Mouse (Mus musculus): ENCODE results near the gene 2810408A11Rik. TPM values are rescaled to one million over a fixed set of nuclear protein-coding genes. Genes with fewer than 3 reads are reported as not detected.

Gene 2810408A11Rik
- polyA plus RNA-seq, 1 experiment from 2014 or later, result 14.1 TPM

DNA sequence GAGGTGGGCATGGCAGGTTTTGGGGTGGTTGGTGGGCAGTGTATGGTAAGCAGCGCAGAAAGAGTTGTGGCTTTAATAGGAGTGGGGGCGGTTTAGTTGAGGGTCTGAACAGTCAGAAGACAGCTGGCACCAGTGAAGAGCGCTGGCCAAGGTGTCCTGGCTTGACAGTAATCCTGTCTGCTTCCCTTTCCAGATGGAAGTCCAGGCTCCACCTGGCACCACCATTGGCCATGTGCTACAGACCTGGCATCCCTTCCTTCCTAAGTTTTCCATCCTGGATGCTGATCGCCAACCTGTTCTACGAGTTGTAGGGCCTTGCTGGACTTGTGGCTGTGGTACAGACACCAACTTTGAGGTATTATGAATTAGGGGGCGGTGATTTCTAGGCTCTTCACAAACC lies 52.8 kb downstream of the 2810408A11Rik start:
- H3K36me3 ChIP-seq (ENCODE audit: insufficient read depth), result peaks cover 51% of the 10 kb centered on the region
- H3K9me3 ChIP-seq (ENCODE audit: low read depth, low read length), result no peaks in the 10 kb centered on the region
- H3K4me1 ChIP-seq (ENCODE audit: insufficient read depth), result 0 out of 2 replicates have a peak, but pooled peaks cover 5% of the 10 kb centered on the region
- peak overlapping the region; percentile 83 for H3K4me2 ChIP-seq
- H3K27me3 ChIP-seq (ENCODE audit: insufficient read depth, low read length), result no peaks in the 10 kb centered on the region
- H3K4me3 ChIP-seq (ENCODE audit: low read depth, low read length), result peak overlapping the region; percentile 82
- H3K27ac ChIP-seq (ENCODE audit: low read depth), result no peak overlapping the region
- WGBS, result 93% methylated on average over 6 of the region's 6 CpGs
- peak overlapping the region; percentile 90; the same call in 1 of the 2 replicates for H3K9ac ChIP-seq
- DNase-seq (no peak), ATAC-seq (ENCODE audit: insufficient read depth) (no peak)
- TF ChIP-seq CTCF (IDR thresholded peaks at IDR 0.05; ENCODE audit: low read depth), result no peak

Small RNA genes within 50 kb of the gene (microRNA-seq; reads per million reads assigned to microRNA genes)
- not detected for gene Mir6924 (ENCODE audit: borderline number of aligned reads)

Other genes with a start within 250 kb of the 2810408A11Rik start
- gene Sox15, start 245.7 kb downstream of the 2810408A11Rik start, polyA plus RNA-seq (2014; fragmentation: Nextera tagmentation; extraction: Ambion mirVana), result not detected in 2 replicates
- gene Mpdu1, start 238.3 kb downstream of the 2810408A11Rik start, polyA plus RNA-seq (2014; fragmentation: Nextera tagmentation; extraction: Ambion mirVana), result 29.4 and 32.2 TPM in 2 replicates
- 12.1 and 13.5 TPM in 2 replicates for gene Cd68, start 234.8 kb downstream of the 2810408A11Rik start, polyA plus RNA-seq (2014; fragmentation: Nextera tagmentation; extraction: Ambion mirVana)
- gene Eif4a1, start 228.6 kb downstream of the 2810408A11Rik start, polyA plus RNA-seq (2014; fragmentation: Nextera tagmentation; extraction: Ambion mirVana), result 695 and 712 TPM in 2 replicates
- 78.7 and 95.0 TPM in 2 replicates for gene Senp3, start 218.9 kb downstream of the 2810408A11Rik start, polyA plus RNA-seq (2014; fragmentation: Nextera tagmentation; extraction: Ambion mirVana)
- gene Tnfsf13, start 215.2 kb downstream of the 2810408A11Rik start, polyA plus RNA-seq (2014; fragmentation: Nextera tagmentation; extraction: Ambion mirVana), result 0.64 and 0.93 TPM in 2 replicates
- 10.0 and 11.6 TPM in 2 replicates for gene Tnfsf12, start 205.1 kb downstream of the 2810408A11Rik start, polyA plus RNA-seq (2014; fragmentation: Nextera tagmentation; extraction: Ambion mirVana)
- gene Tnfsfm13, start 204.9 kb downstream of the 2810408A11Rik start, polyA plus RNA-seq (2014; fragmentation: Nextera tagmentation; extraction: Ambion mirVana), result 4.4 and 5.3 TPM in 2 replicates
- 50.4 and 50.5 TPM in 2 replicates for gene Polr2a, start 142.3 kb downstream of the 2810408A11Rik start, polyA plus RNA-seq (2014; fragmentation: Nextera tagmentation; extraction: Ambion mirVana)
- 0.12 and 0.20 TPM in 2 replicates for gene Slc35g3, start 139.0 kb downstream of the 2810408A11Rik start, polyA plus RNA-seq (2014; fragmentation: Nextera tagmentation; extraction: Ambion mirVana)
- gene Zbtb4, start 135.1 kb downstream of the 2810408A11Rik start, polyA plus RNA-seq (2014; fragmentation: Nextera tagmentation; extraction: Ambion mirVana), result 2.5 TPM in 2 replicates
- 12.1 and 14.6 TPM in 2 replicates for gene Chrnb1, start 105.0 kb downstream of the 2810408A11Rik start, polyA plus RNA-seq (2014; fragmentation: Nextera tagmentation; extraction: Ambion mirVana)
- 1.6 TPM in 2 replicates for gene Fgf11, start 99.1 kb downstream of the 2810408A11Rik start, polyA plus RNA-seq (2014; fragmentation: Nextera tagmentation; extraction: Ambion mirVana)
- gene Tmem102, start 95.4 kb downstream of the 2810408A11Rik start, polyA plus RNA-seq (2014; fragmentation: Nextera tagmentation; extraction: Ambion mirVana), result 4.3 and 5.0 TPM in 2 replicates
- gene Gm39566, start 85.7 kb downstream of the 2810408A11Rik start, polyA plus RNA-seq (2014; fragmentation: Nextera tagmentation; extraction: Ambion mirVana), result not detected in 2 replicates
- gene Spem2, start 82.5 kb downstream of the 2810408A11Rik start, polyA plus RNA-seq (2014; fragmentation: Nextera tagmentation; extraction: Ambion mirVana), result not detected in 2 replicates
- not detected in 2 replicates for gene Spem1, start 78.8 kb downstream of the 2810408A11Rik start, polyA plus RNA-seq (2014; fragmentation: Nextera tagmentation; extraction: Ambion mirVana)
- 6.6 and 7.8 TPM in 2 replicates for gene Nlgn2, start 63.2 kb downstream of the 2810408A11Rik start, polyA plus RNA-seq (2014; fragmentation: Nextera tagmentation; extraction: Ambion mirVana)
- gene Tmem256, start 62.5 kb downstream of the 2810408A11Rik start, polyA plus RNA-seq (2014; fragmentation: Nextera tagmentation; extraction: Ambion mirVana), result 443 and 457 TPM in 2 replicates
- 115 and 118 TPM in 2 replicates for gene Plscr3, start 54.6 kb downstream of the 2810408A11Rik start, polyA plus RNA-seq (2014; fragmentation: Nextera tagmentation; extraction: Ambion mirVana)
- 5.9 and 6.1 TPM in 2 replicates for gene Tnk1, start 42.3 kb downstream of the 2810408A11Rik start, polyA plus RNA-seq (2014; fragmentation: Nextera tagmentation; extraction: Ambion mirVana)
- not detected in 2 replicates for gene Tmem95, start 23.0 kb downstream of the 2810408A11Rik start, polyA plus RNA-seq (2014; fragmentation: Nextera tagmentation; extraction: Ambion mirVana)
- 6.2 and 7.5 TPM in 2 replicates for gene Kctd11, start 19.6 kb downstream of the 2810408A11Rik start, polyA plus RNA-seq (2014; fragmentation: Nextera tagmentation; extraction: Ambion mirVana)
- gene Acap1, start 5.4 kb downstream of the 2810408A11Rik start, polyA plus RNA-seq (2014; fragmentation: Nextera tagmentation; extraction: Ambion mirVana), result 0.38 and 0.83 TPM in 2 replicates
- gene Neurl4, start 85 bp upstream of the 2810408A11Rik start, polyA plus RNA-seq (2014; fragmentation: Nextera tagmentation; extraction: Ambion mirVana), result 12.5 and 13.1 TPM in 2 replicates
- 67.5 and 78.6 TPM in 2 replicates for gene Gps2, start 12.9 kb upstream of the 2810408A11Rik start, polyA plus RNA-seq (2014; fragmentation: Nextera tagmentation; extraction: Ambion mirVana)
- 1,945 and 2,006 TPM in 2 replicates for gene Eif5a, start 21.0 kb upstream of the 2810408A11Rik start, polyA plus RNA-seq (2014; fragmentation: Nextera tagmentation; extraction: Ambion mirVana)
- 4.7 and 6.1 TPM in 2 replicates for gene Ybx2, start 34.8 kb upstream of the 2810408A11Rik start, polyA plus RNA-seq (2014; fragmentation: Nextera tagmentation; extraction: Ambion mirVana)
- 14.9 and 19.0 TPM in 2 replicates for gene Slc2a4, start 47.2 kb upstream of the 2810408A11Rik start, polyA plus RNA-seq (2014; fragmentation: Nextera tagmentation; extraction: Ambion mirVana)
- 76.7 and 86.4 TPM in 2 replicates for gene Cldn7, start 63.8 kb upstream of the 2810408A11Rik start, polyA plus RNA-seq (2014; fragmentation: Nextera tagmentation; extraction: Ambion mirVana)
- 25.4 and 28.3 TPM in 2 replicates for gene Ctdnep1, start 80.2 kb upstream of the 2810408A11Rik start, polyA plus RNA-seq (2014; fragmentation: Nextera tagmentation; extraction: Ambion mirVana)
- 108 and 113 TPM in 2 replicates for gene Elp5, start 81.5 kb upstream of the 2810408A11Rik start, polyA plus RNA-seq (2014; fragmentation: Nextera tagmentation; extraction: Ambion mirVana)
- gene Gabarap, start 90.2 kb upstream of the 2810408A11Rik start, polyA plus RNA-seq (2014; fragmentation: Nextera tagmentation; extraction: Ambion mirVana), result 444 and 455 TPM in 2 replicates
- gene Phf23, start 94.8 kb upstream of the 2810408A11Rik start, polyA plus RNA-seq (2014; fragmentation: Nextera tagmentation; extraction: Ambion mirVana), result 41.1 and 42.8 TPM in 2 replicates
- 36.2 and 40.8 TPM in 2 replicates for gene Dvl2, start 99.6 kb upstream of the 2810408A11Rik start, polyA plus RNA-seq (2014; fragmentation: Nextera tagmentation; extraction: Ambion mirVana)
- gene Acadvl, start 114.4 kb upstream of the 2810408A11Rik start, polyA plus RNA-seq (2014; fragmentation: Nextera tagmentation; extraction: Ambion mirVana), result 57.6 and 58.9 TPM in 2 replicates
- gene Dlg4, start 116.0 kb upstream of the 2810408A11Rik start, polyA plus RNA-seq (2014; fragmentation: Nextera tagmentation; extraction: Ambion mirVana), result 5.9 and 7.4 TPM in 2 replicates
- gene Asgr1, start 153.1 kb upstream of the 2810408A11Rik start, polyA plus RNA-seq (2014; fragmentation: Nextera tagmentation; extraction: Ambion mirVana), result not detected in 2 replicates
- 0.47 and 0.78 TPM in 2 replicates for gene Asgr2, start 191.7 kb upstream of the 2810408A11Rik start, polyA plus RNA-seq (2014; fragmentation: Nextera tagmentation; extraction: Ambion mirVana)
- 5.9 and 6.4 TPM in 2 replicates for gene Mgl2, start 229.3 kb upstream of the 2810408A11Rik start, polyA plus RNA-seq (2014; fragmentation: Nextera tagmentation; extraction: Ambion mirVana)

All from lung, embryonic 14.5 days (tissue).